Mouse (Mus musculus): ENCODE data around the gene Slc25a19. TPM values are rescaled to one million over a fixed set of nuclear protein-coding genes. Genes with fewer than 3 reads are reported as not detected.
A peak's percentile ranks its signal among the peaks of the same experiment; 100 is the strongest.

Gene Slc25a19
- 10.4 and 10.9 TPM in 2 replicates for polyA plus RNA-seq (2015; fragmentation: Nextera tagmentation; extraction: Ambion mirVana)

DNA sequence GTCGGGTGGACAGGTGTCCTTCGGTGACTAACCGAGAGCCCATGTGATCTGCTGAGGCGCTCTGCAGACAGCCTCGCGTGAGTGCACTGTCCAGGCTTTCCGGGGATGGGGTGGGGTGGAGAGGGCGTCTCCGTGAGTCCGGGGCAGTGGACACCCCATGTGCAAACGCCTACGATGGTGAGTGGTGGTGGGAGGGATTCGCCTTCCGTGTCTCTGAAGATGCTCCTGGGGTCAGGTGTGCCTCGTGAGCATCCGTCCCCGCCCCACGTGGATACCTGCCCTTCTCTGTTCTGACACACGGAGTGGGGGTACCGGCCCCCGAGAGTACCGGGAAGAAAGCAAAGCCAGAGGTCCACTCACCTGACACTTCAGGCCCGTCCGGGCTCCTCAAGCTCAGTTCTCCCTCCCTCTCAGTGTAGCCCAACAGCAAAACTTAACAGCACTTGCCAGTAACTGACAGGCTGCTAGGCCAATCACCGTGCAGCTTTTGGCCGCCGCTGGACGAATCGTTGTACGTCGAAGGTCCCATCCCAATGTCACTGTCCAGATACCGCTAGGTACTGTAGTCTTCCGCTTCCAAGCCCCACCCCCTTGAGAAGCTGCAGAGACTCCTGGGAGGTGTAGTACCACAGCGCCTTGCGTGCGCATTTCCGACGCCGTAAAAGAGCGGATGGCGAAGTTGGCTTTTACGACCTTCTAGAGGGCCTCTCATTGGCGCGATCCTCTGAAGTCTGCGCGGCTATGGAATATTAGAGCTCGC, at the start of gene Slc25a19:
Slc25a19 (minus strand) TSS at position 591 of the 760 bp plus-strand sequence.
- Histone ChIP-seq H3K4me2 (peak within 1 kb of the TSS; percentile 98), H3K4me1 (replicated peaks) (peaks cover 42% of the 10 kb centered on the region), H3K4me3 (replicated peaks) (peak within 1 kb of the TSS; percentile 84), H3K9ac (peak within 1 kb of the TSS; percentile 79), H3K27me3 (no peaks in the 10 kb centered on the region), H3K9me3 (replicated peaks) (no peaks in the 10 kb centered on the region), H3K36me3 (replicated peaks) (peaks cover 7% of the 10 kb centered on the region), H3K27ac (replicated peaks) (peak within 1 kb of the TSS; percentile 83)
- under 1% methylated on average over 47 of the region's 47 CpGs for WGBS (ENCODE audit: insufficient replicate concordance)
- peak; percentile 100 for ATAC-seq (ENCODE audit: insufficient read depth)

DNA sequence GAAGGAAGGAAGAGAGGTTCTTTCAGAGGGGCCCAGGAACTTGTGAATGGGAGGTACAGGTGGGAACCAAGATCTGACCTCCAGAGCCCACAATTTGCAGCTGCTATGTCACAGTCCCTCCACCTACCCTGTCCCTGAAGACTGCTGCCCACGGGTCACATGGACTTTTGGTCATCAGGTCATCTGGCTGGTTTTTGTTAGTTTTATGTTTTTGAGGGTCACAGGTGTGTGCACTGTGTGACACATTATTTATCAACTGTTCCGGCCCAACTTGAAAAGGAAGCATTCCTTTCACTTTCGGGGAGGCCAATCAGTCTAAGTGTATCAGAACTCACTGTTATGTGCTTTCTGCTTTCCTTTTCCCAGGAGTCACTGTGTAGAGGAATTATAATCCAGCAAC, 49.4 kb upstream of the Slc25a19 start:
- Histone ChIP-seq H3K9ac (no peak overlapping the region), H3K4me1 (replicated peaks) (peaks cover 51% of the 10 kb centered on the region), H3K27ac (replicated peaks) (no peak overlapping the region), H3K36me3 (replicated peaks) (peaks cover 29% of the 10 kb centered on the region), H3K4me2 (no peak overlapping the region), H3K4me3 (replicated peaks) (no peak overlapping the region), H3K9me3 (replicated peaks) (no peaks in the 10 kb centered on the region), H3K27me3 (no peaks in the 10 kb centered on the region)
- 68% methylated on average over 3 of the region's 3 CpGs for WGBS (ENCODE audit: insufficient replicate concordance)
- no peak for ATAC-seq (ENCODE audit: insufficient read depth)

DNA sequence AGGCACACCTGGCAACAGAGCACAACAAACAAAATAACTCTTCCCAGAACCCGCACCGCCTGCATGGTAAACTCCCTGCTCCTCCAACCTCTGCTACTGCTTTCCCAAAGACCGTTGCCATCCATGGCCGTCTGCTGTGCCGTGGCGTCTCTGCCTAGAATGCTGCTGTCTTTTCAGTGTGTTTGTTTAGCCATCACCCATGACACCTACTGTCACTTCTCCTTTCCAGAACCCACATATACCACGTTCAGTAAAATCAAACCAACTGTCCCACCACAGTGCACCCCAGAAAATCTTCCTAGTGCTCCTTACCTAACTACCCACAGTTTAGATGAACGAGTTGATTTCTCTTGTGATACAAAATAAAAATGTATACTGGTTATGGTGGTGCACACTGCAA, 48.6 kb upstream of the Slc25a19 start:
- Histone ChIP-seq H3K9me3 (replicated peaks) (no peaks in the 10 kb centered on the region), H3K9ac (no peak overlapping the region), H3K4me3 (replicated peaks) (no peak overlapping the region), H3K4me1 (replicated peaks) (peaks cover 57% of the 10 kb centered on the region), H3K27ac (replicated peaks) (0 out of 2 replicates have a peak overlapping the region, but pooled peaks have one; percentile 19), H3K36me3 (replicated peaks) (peaks cover 22% of the 10 kb centered on the region), H3K4me2 (no peak overlapping the region), H3K27me3 (no peaks in the 10 kb centered on the region)
- 53% methylated on average over 8 of the region's 8 CpGs for WGBS (ENCODE audit: insufficient replicate concordance)
- ATAC-seq (ENCODE audit: insufficient read depth) = no peak

- no peak overlapping the region for H3K27ac ChIP-seq (replicated peaks)
- H3K9ac ChIP-seq = no peak overlapping the region
- peaks cover 15% of the 10 kb centered on the region for H3K36me3 ChIP-seq (replicated peaks)
- 0 out of 2 replicates have a peak overlapping the region, but pooled peaks have one; percentile 19 for H3K4me2 ChIP-seq
- no peak overlapping the region for H3K4me3 ChIP-seq (replicated peaks)
- H3K27me3 ChIP-seq = no peaks in the 10 kb centered on the region
- no peak for ATAC-seq (ENCODE audit: insufficient read depth)
- WGBS (ENCODE audit: insufficient replicate concordance) = 36% methylated on average over 9 of the region's 9 CpGs
- peaks cover 78% of the 10 kb centered on the region for H3K4me1 ChIP-seq (replicated peaks)
- no peaks in the 10 kb centered on the region for H3K9me3 ChIP-seq (replicated peaks)
These were observed 46.3 kb upstream of the Slc25a19 start for GRCm38 (mm10) chr11:115674235-115674865.

DNA sequence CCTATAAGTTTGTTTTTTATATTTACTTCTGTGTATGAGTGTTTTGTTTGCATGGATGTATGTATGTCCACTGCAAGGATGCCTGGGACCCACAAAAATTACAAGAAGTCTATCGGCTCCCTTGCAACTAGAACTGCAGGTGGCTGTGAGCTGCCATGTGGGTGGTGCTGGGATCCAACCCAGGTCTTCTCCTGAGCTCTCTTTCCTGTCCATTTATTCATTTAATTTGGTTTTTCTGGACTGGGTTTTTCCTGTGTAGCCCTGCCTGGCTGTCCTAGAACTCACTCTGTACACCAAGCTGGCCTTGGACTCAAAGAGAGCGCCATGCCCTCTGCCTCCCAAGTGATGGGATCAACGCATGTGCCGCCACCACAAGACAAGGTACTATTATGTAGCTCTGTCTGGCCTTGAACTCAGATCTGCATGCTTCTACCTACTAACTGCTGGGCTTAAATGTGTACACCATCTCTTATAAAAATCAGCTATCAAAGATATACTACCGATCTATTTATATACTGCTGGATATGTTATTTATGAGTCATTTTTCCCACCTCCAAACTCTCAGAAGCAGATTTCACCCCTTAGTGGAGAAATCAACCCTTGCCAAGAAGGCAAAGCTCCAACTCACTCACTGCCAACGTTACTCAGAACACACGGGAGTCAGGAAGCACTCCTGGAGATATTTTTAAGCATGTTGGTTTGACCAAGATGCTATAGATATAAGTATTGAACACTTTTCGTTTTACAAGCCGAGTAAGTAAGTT, 45.6 kb upstream of the Slc25a19 start:
- Histone ChIP-seq H3K9ac (no peak overlapping the region), H3K9me3 (replicated peaks) (no peaks in the 10 kb centered on the region), H3K27ac (replicated peaks) (no peak overlapping the region), H3K4me1 (replicated peaks) (peaks cover 78% of the 10 kb centered on the region), H3K4me3 (replicated peaks) (no peak overlapping the region), H3K27me3 (no peaks in the 10 kb centered on the region), H3K36me3 (replicated peaks) (peaks cover 13% of the 10 kb centered on the region), H3K4me2 (0 out of 2 replicates have a peak overlapping the region, but pooled peaks have one; percentile 19)
- WGBS (ENCODE audit: insufficient replicate concordance) = 55% methylated on average over 9 of the region's 9 CpGs
- ATAC-seq (ENCODE audit: insufficient read depth) = no peak

- Histone ChIP-seq H3K36me3 (replicated peaks) (peaks cover 3% of the 10 kb centered on the region; the same call in 1 of the 2 replicates), H3K9ac (no peak overlapping the region), H3K4me1 (replicated peaks) (peaks cover 73% of the 10 kb centered on the region), H3K4me2 (no peak overlapping the region), H3K27ac (replicated peaks) (no peak overlapping the region), H3K9me3 (replicated peaks) (no peaks in the 10 kb centered on the region), H3K27me3 (no peaks in the 10 kb centered on the region), H3K4me3 (replicated peaks) (no peak overlapping the region)
- WGBS (ENCODE audit: insufficient replicate concordance) = 70% methylated on average over 7 of the region's 7 CpGs
- ATAC-seq (ENCODE audit: insufficient read depth) = no peak
These were observed 44.3 kb upstream of the Slc25a19 start for GRCm38 (mm10) chr11:115672226-115672987.

- no peak overlapping the region for H3K27ac ChIP-seq (replicated peaks)
These were observed 42.5 kb upstream of the Slc25a19 start for GRCm38 (mm10) chr11:115670451-115671050.

DNA sequence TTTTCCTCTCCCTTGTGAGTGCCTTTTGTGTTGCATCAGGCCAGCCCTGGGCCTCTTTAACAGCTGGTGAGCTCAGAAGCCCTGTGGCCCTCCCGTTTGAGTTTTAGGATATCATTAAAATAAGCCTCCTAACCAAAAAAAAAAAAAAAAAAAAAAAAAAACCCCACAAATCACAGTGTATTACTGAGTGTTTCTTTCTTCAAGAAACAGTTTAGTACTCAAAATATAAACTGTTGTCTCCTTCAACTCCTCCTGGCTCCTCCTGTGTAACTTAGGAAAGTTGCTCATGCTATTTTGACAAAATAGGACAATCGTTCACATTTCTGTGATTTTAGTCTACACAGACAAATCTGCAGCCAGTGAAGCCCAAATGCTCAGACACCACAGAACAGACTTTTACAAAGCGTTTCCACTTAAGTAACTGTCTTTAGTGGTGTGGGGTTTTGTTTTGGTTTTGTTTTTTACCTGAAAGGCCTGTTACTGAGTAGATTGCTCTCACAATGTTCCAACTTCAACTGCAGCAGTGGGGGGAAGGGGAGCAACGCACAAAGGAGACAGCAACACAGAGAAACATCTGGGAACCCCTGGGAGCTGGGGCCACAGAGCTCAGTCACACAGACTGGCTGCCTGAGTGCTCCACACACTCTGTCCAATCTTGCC, 35.7 kb upstream of the Slc25a19 start:
- Histone ChIP-seq H3K27ac (replicated peaks) (no peak overlapping the region), H3K9me3 (replicated peaks) (no peaks in the 10 kb centered on the region), H3K9ac (no peak overlapping the region), H3K4me3 (replicated peaks) (no peak overlapping the region), H3K4me2 (no peak overlapping the region), H3K4me1 (replicated peaks) (peaks cover 24% of the 10 kb centered on the region), H3K27me3 (no peaks in the 10 kb centered on the region), H3K36me3 (replicated peaks) (peaks cover 16% of the 10 kb centered on the region)
- 60% methylated on average over 4 of the region's 4 CpGs for WGBS (ENCODE audit: insufficient replicate concordance)
- ATAC-seq (ENCODE audit: insufficient read depth) = no peak

More at GRCm38 (mm10) chr11:115670451-115671050, 42.5 kb upstream of the Slc25a19 start:
- no peak overlapping the region for H3K9ac ChIP-seq
- no peaks in the 10 kb centered on the region for H3K9me3 ChIP-seq (replicated peaks)
- H3K4me3 ChIP-seq (replicated peaks) = no peak overlapping the region
- no peak overlapping the region for H3K4me2 ChIP-seq
- H3K27me3 ChIP-seq = no peaks in the 10 kb centered on the region
- peaks cover 65% of the 10 kb centered on the region for H3K4me1 ChIP-seq (replicated peaks)
- 35% methylated on average over 5 of the region's 5 CpGs for WGBS (ENCODE audit: insufficient replicate concordance)
- no peak for ATAC-seq (ENCODE audit: insufficient read depth)
- no peaks in the 10 kb centered on the region for H3K36me3 ChIP-seq (replicated peaks)

DNA sequence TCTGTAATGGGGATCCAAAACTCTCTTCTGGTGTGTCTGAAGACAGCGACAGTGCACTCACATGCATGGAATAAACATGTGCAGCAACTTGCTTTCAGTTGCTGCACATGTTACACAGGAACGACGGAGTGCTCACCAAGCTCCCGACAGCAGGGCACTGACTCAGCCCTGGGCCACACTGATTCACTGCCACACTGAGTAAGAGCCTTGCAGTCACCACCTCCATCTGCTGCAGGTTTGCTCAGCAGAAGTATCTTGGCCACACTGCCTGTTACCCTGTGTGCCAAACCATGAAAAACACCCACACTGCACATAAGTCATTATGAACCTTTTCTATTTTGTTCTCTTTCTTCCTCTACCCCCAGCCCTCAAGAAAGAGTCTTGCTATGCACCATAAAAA, 32.3 kb upstream of the Slc25a19 start:
- H3K9me3 ChIP-seq (replicated peaks) = no peaks in the 10 kb centered on the region
- 73% methylated on average over 4 of the region's 4 CpGs for WGBS (ENCODE audit: insufficient replicate concordance)
- H3K9ac ChIP-seq = no peak overlapping the region
- H3K36me3 ChIP-seq (replicated peaks) = peaks cover 18% of the 10 kb centered on the region
- no peak overlapping the region for H3K27ac ChIP-seq (replicated peaks)
- H3K4me1 ChIP-seq (replicated peaks) = peaks cover 18% of the 10 kb centered on the region
- H3K4me2 ChIP-seq = no peak overlapping the region
- no peak overlapping the region for H3K4me3 ChIP-seq (replicated peaks)
- no peaks in the 10 kb centered on the region for H3K27me3 ChIP-seq
- ATAC-seq (ENCODE audit: insufficient read depth) = no peak

DNA sequence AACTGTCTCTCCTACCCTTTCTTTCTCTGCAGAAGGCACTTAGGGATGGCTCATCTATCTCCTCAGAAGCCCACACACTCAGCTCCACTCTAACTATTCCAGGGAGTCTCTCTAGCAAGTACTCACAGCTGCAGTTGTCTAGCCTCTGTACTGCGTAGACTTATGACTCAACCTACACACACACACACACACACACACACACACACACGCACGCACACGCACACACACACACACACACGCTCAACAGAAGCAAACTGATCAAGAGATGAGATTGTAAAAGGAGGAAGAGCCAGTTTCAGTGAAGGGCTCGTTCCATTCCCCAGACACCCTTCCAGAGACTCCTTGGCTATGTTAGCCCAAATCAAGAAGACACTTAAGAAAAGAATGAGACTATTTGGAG, 30.4 kb upstream of the Slc25a19 start:
- Histone ChIP-seq H3K36me3 (replicated peaks) (peaks cover 34% of the 10 kb centered on the region), H3K9me3 (replicated peaks) (no peaks in the 10 kb centered on the region)

More for the DNA sequence above, 30.4 kb upstream of the Slc25a19 start:
- Histone ChIP-seq H3K4me1 (replicated peaks) (peaks cover 12% of the 10 kb centered on the region; the same call in 1 of the 2 replicates), H3K9ac (no peak overlapping the region), H3K27me3 (no peaks in the 10 kb centered on the region), H3K27ac (replicated peaks) (no peak overlapping the region), H3K4me2 (no peak overlapping the region), H3K4me3 (replicated peaks) (no peak overlapping the region)
- WGBS (ENCODE audit: insufficient replicate concordance) = 47% methylated on average over 6 of the region's 6 CpGs
- ATAC-seq (ENCODE audit: insufficient read depth) = no peak
